Comparison of ENCODE assay signal across 10 mouse cellular contexts in the genomic region with DNA sequence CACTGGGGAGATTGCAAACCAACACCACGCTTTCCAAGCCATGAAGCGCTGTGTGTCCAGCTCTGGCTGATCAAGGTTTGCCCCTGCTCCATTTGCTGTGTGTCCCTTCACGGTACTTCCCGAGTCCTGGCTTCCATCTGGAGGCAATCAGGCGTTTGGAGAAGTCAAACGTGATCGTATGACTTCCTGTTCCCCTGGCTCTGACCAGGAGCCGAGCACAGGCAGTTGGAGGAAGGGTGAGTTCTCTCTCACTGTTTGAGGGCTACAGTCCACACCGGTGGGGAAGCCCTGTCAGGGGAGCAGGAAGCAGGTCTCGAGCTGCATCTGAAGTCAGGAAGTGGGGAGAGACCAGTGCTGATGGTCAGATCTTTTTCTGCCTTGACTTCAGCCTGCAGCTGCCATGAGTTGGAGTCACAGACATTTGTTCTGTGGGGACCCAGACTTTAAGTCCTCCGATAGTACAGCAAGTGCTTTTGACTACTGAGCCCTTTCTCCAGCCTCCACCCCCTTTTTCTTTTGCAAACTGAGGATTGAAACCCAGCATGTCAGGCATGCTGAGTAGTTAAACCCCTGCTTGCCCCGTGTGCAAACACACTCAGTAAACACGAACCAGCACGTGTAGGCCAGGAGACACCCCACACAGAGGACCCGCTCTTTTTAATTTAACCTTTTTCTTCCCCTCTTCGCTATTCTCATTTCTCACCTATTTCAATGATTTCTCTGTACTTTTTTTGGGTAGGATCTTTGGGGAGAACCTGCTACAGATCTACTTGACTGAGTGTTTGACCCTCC. TPM values are rescaled to one million over a fixed set of nuclear protein-coding genes. Genes with fewer than 3 reads are reported as not detected.
A peak's percentile ranks its signal among the peaks of the same experiment; 100 is the strongest.
DNase-seq lines count a peak whose midpoint lies in the region; ATAC-seq and TF ChIP-seq lines count a peak whose summit lies in the region.
"Had no signal": no experiment of that assay in that cellular context is flagged by ENCODE, and none has a peak within 500 bp of the region (broad histone marks: within the 10 kb centered on the region; RNA-seq: fewer than 3 reads in every experiment).

No protein-coding gene starts in this region.

- 0 out of 2 replicates have a peak overlapping the region, but pooled peaks have one; percentile 1 for H3K27ac ChIP-seq in liver, embryonic 11.5 days (ENCODE audit: low read depth, low read length)
- no peak overlapping the region for H3K27ac ChIP-seq in liver, postnatal 0 days (ENCODE audit: low read depth)
- H3K27ac ChIP-seq in embryonic facial prominence, embryonic 14.5 days (replicated peaks; ENCODE audit: low read depth, low read length): peak overlapping the region; percentile 44; the same call in 1 of the 2 replicates

- no peak for TF ChIP-seq EP300 in liver, postnatal 0 days (IDR thresholded peaks at IDR 0.05; ENCODE audit: low read depth)

- no peaks in the 10 kb centered on the region; the same call in 1 of the 2 replicates for H3K4me1 ChIP-seq in liver, embryonic 11.5 days (replicated peaks; ENCODE audit: control insufficient read depth, insufficient read depth, low read length)
- no peaks in the 10 kb centered on the region for H3K4me1 ChIP-seq in liver, postnatal 0 days (ENCODE audit: insufficient read depth)
- H3K4me1 ChIP-seq in embryonic facial prominence, embryonic 14.5 days (ENCODE audit: control insufficient read depth, insufficient read depth, low read length): peaks cover 11% of the 10 kb centered on the region

- H3K4me3 ChIP-seq in liver, embryonic 11.5 days (ENCODE audit: low read depth, low read length): no peak overlapping the region
- no peak overlapping the region for H3K4me3 ChIP-seq in liver, postnatal 0 days (ENCODE audit: low read depth, low read length)
- H3K4me3 ChIP-seq in embryonic facial prominence, embryonic 14.5 days (ENCODE audit: low read depth, low read length): no peak overlapping the region

- no peak for ATAC-seq in liver, embryonic 11.5 days (replicated peaks; ENCODE audit: low FRiP score)
- no peak for ATAC-seq in liver, postnatal 0 days
- no peak for ATAC-seq in embryonic facial prominence, embryonic 14.5 days (ENCODE audit: low read depth)

- H3K9me3 ChIP-seq in liver, embryonic 11.5 days (ENCODE audit: control insufficient read depth, low read length): no peaks in the 10 kb centered on the region
- H3K9me3 ChIP-seq in liver, postnatal 0 days (ENCODE audit: low read length): no peaks in the 10 kb centered on the region
- no peaks in the 10 kb centered on the region for H3K9me3 ChIP-seq in embryonic facial prominence, embryonic 14.5 days (ENCODE audit: control insufficient read depth, low read length)

- no peak overlapping the region for H3K4me2 ChIP-seq in liver, embryonic 11.5 days
- H3K4me2 ChIP-seq in liver, postnatal 0 days (ENCODE audit: low read depth, low read length): no peak overlapping the region
- no peak overlapping the region for H3K4me2 ChIP-seq in embryonic facial prominence, embryonic 14.5 days (ENCODE audit: low read depth, low read length)

- 42% methylated on average over 16 of the region's 16 CpGs for WGBS in liver, embryonic 11.5 days
- WGBS in liver, postnatal 0 days (ENCODE audit: insufficient replicate concordance): 31% methylated on average over 16 of the region's 16 CpGs
- WGBS in embryonic facial prominence, embryonic 14.5 days: 35% methylated on average over 16 of the region's 16 CpGs

- no peak for TF ChIP-seq CTCF in liver, postnatal 0 days (IDR thresholded peaks at IDR 0.05; ENCODE audit: low read depth)

- H3K9ac ChIP-seq in liver, embryonic 11.5 days (ENCODE audit: low read depth, low read length): 0 out of 2 replicates have a peak overlapping the region, but pooled peaks have one; percentile 21
- no peak overlapping the region for H3K9ac ChIP-seq in liver, postnatal 0 days (replicated peaks)
- peak overlapping the region; percentile 38 for H3K9ac ChIP-seq in embryonic facial prominence, embryonic 14.5 days (ENCODE audit: low read depth, low read length)

- no peak for DNase-seq in liver, embryonic 11.5 days (ENCODE audit: low spot score)
- DNase-seq in liver, postnatal 0 days: no peak
- DNase-seq in embryo, embryonic 11 days: peak; percentile 69
- DNase-seq in embryonic facial prominence, embryonic 14.5 days (ENCODE audit: low spot score): peak; percentile 36
- DNase-seq in mesoderm, embryonic 11.5 days (ENCODE audit: low read depth, low spot score): peak; percentile 15
- DNase-seq in adrenal gland, adult 8-10 months: no peak
- DNase-seq in gastrocnemius, postnatal 10 days: no peak
- DNase-seq in right cerebral cortex, postnatal 10 days (ENCODE audit: low spot score in 2 of 2): no peak
- DNase-seq: layer of hippocampus, postnatal 36 days; lung, postnatal 14 days had no signal

- H3K36me3 ChIP-seq in liver, embryonic 11.5 days (ENCODE audit: control insufficient read depth, insufficient read depth, low read length): peaks cover 4% of the 10 kb centered on the region; the same call in 1 of the 2 replicates
- H3K36me3 ChIP-seq in liver, postnatal 0 days (replicated peaks; ENCODE audit: insufficient read depth, low read length): peaks cover 97% of the 10 kb centered on the region
- H3K36me3 ChIP-seq in embryonic facial prominence, embryonic 14.5 days (ENCODE audit: control insufficient read depth, insufficient read depth, low read length): no peaks in the 10 kb centered on the region

- no peaks in the 10 kb centered on the region for H3K27me3 ChIP-seq in liver, embryonic 11.5 days (replicated peaks; ENCODE audit: control insufficient read depth, insufficient read depth, low read length)
- H3K27me3 ChIP-seq in liver, postnatal 0 days (ENCODE audit: insufficient read depth, low read length): no peaks in the 10 kb centered on the region
- H3K27me3 ChIP-seq in embryonic facial prominence, embryonic 14.5 days (replicated peaks; ENCODE audit: control insufficient read depth, insufficient read depth, low read length): no peaks in the 10 kb centered on the region

RNA-seq across cellular contexts. Expression of a gene that starts 26.6 kb away (rescaled TPM):
- 7.6 and 8.0 TPM in 2 replicates for polyA plus RNA-seq in liver, embryonic 11.5 days (2014; fragmentation: Nextera tagmentation; extraction: Ambion mirVana)
- polyA plus RNA-seq in liver, postnatal 0 days (2015; fragmentation: Nextera tagmentation; extraction: Ambion mirVana): 6.6 and 7.4 TPM in 2 replicates
- 5.0 and 5.3 TPM in 2 replicates for polyA plus RNA-seq in embryonic facial prominence, embryonic 14.5 days (2014; fragmentation: Nextera tagmentation; extraction: Ambion mirVana)
- total RNA-seq in adrenal gland, adult 8-10 months (2022): 10 to 100 TPM; 28.2 to 41.6 (median 36.2) TPM
- 10 to 100 TPM in 1 of 2 experiments, 1 to 10 TPM in 1; 6.9 to 10.1 TPM for total RNA-seq in gastrocnemius, postnatal 10 days (2021)

Comparison
In these comparisons a context has a peak if more than half of its experiments do, and no peak if none do; other contexts are left out.
1. DNase-seq: peak in embryo, embryonic 11 days (single experiment), embryonic facial prominence, embryonic 14.5 days (single experiment) and mesoderm, embryonic 11.5 days (single experiment); none in liver, embryonic 11.5 days (single experiment), liver, postnatal 0 days (single experiment), adrenal gland, adult 8-10 months (single experiment), gastrocnemius, postnatal 10 days (single experiment) and right cerebral cortex, postnatal 10 days (0 of 2).